Mouse (Mus musculus): ENCODE measurements around the gene Gopc. TPM values are rescaled to one million over a fixed set of nuclear protein-coding genes. Genes with fewer than 3 reads are reported as not detected.

Gene Gopc
- polyA plus RNA-seq, 1 experiment from 2014 or later, result 16.1 TPM

Other genes starting within 250 kb of the Gopc start
- not detected in 2 replicates for gene Ros1, start 186.9 kb downstream of the Gopc start, polyA plus RNA-seq (2016; fragmentation: Nextera tagmentation; extraction: Ambion mirVana)
- 20.7 and 23.1 TPM in 2 replicates for gene Dcbld1, start 148.5 kb downstream of the Gopc start, polyA plus RNA-seq (2016; fragmentation: Nextera tagmentation; extraction: Ambion mirVana)
- gene Gm26741, start 23.4 kb downstream of the Gopc start, polyA plus RNA-seq (2016; fragmentation: Nextera tagmentation; extraction: Ambion mirVana), result not detected in 2 replicates
- gene Nepn, start 6.8 kb upstream of the Gopc start, polyA plus RNA-seq (2016; fragmentation: Nextera tagmentation; extraction: Ambion mirVana), result not detected in 2 replicates
- 11.3 and 13.1 TPM in 2 replicates for gene Nus1, start 35.4 kb upstream of the Gopc start, polyA plus RNA-seq (2016; fragmentation: Nextera tagmentation; extraction: Ambion mirVana)